Mouse (Mus musculus): ENCODE results near the gene Cpne4.

Cpne4 gene

DNA sequence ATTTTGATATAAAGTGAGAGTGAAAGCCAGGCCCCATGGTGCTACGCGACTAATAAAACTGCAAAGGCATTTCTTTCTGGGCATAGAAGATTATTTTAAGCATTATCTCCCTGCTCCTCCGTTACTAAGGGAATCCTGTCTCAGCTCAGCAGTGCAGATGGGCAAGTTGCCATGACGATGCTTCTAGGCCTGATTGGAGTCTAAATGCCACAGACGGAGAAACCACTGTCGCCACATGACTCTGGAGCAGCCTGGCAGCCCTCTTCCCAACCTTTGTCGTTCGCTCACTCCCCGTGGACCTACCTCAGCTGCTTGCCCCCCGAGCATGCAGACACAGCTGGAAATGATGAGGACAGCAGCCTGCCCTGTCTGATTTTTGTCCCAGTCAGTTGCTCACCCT, 501.3 kb downstream of the Cpne4 start:
- CTCF ChIA-PET = no interaction called here

DNA sequence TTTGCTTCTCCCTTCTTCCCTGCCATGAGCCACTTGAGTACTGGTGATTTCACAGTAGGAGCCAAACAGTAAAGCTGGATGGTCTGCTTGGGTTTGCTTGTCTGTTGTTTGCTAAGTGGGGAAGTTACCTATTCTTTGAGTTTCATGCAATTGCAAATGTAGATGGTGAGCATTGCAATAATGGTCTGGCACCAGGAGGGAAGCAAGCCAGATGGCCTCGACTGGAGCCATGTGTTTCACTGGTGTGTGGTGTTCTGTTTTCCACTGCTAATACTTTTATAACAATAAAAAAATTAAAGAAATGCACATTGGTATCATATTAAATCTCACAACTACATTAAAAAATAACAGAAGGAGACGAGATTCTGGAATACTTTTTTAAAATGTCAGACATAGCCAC, 502.6 kb downstream of the Cpne4 start:
- CTCF ChIA-PET = no interaction called here

DNA sequence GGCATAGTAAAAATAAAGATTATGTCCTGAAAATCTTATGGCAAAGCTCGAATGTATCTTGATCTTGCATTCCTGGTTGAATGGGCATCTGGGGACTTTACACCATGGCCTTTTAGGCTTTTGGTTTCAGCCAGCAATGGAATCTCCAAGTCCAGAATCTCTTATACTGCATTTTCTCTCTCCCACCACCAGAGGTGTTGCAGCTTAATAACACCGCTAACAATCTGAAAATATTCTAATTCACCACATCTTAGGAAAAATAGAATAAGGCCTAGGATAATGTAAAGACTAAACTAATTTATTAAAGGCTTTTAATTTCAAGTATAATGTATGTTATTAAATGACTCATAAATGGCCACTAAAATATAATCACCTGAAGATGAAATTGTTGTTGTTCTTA, 503.2 kb downstream of the Cpne4 start:
- CTCF ChIA-PET = no interaction called here

DNA sequence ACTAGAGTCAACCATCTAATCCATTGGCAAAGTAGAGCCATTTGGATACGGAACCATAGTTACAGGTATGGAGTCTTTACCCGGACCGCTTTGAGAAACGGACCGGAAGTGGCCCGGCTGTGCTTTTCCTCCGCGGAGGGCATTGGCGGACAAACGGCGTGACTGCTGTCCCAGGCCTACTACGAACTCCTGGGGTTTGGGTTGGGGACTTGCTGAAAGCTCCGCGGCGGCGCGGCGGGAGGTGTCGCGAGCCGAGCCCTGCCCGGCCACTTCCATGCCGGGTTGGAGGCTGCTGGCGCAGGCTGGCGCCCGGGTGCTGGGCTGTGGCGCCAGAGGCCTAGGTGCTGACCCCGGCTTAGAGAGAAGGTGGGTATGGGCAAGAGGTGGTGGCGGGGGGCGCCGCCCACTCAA, 506.1 kb downstream of the Cpne4 start, which contains the start of gene Mrpl3:
TSS of gene Mrpl3 (plus strand) at position 93 of the 411 bp plus-strand sequence.
- CTCF ChIA-PET = no interaction called here

DNA sequence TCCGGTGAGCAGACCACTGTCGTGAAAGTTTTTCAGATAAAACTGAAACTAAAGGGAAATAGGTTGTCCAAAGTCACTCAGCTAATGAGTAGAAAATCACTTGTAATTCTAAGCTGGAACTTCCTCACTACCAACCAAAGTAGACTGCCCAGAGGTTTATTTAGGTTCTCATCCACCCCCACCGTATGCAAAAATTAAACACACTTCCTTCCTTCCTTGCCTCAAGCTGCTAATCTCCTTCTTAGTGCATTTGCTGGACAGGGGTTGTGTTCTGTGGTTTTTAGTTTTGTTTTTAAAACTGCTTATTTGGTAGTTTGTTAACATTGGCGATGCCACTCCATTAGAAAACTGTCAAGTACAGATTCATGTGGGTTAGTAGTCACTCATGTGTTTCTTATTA, 506.7 kb downstream of the Cpne4 start:
- CTCF ChIA-PET = no interaction called here

DNA sequence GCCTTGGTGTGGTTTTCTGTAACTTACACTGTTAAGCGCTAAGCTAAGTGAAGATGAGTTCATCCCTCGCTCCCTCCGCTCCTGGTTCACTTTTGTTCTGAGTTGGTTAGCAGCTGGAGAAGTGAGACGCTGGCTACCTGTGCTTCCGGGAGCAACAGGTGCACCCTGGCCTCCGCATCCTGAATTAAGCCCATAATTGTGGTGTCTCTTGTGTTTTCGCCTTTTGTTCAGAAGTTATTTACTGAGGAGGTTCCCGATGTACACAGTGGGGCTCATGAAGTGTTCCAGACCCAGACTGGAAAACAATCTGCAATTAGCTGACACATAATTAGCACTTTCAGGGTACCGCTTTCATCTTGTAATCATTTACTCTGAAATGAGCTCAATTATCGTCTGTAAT, 522.0 kb downstream of the Cpne4 start:
- CTCF ChIA-PET = no interaction called here

DNA sequence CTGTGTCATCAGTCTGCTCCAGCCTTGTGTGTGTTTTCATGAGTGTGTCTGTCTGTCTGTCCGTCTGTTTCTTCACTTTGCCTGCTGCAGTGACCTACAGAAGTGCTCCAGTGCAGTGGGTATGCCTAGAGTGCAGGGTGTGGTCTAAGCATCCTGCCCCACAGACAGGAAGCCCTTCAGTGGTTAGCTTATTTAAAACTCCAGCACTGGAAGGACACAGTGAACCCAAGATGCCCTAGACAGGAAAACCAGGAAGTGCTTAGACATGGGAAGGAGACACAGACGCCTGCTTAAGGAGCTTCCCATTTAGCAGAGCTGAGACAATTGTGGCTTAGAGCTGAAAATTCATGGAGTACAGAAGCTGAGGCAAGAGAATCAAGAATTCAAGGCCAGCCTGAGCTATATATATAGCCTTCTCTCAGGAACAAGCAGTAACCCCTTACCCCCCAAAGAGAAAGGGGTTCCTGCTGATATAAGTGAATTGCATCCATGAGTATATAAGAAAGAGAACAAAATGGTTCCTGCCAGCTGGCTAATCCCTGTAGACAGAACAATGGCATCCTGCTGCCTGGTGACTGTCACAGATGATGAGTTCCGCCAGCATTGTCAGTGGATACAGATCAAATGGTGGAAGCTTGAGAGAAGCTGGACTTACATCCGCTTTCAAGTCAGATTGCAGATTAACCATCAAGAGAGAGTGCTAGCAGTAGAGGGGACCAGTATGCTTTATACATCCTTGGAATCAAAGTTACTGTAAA, 526.1 kb downstream of the Cpne4 start:
- CTCF ChIA-PET = no interaction called here

DNA sequence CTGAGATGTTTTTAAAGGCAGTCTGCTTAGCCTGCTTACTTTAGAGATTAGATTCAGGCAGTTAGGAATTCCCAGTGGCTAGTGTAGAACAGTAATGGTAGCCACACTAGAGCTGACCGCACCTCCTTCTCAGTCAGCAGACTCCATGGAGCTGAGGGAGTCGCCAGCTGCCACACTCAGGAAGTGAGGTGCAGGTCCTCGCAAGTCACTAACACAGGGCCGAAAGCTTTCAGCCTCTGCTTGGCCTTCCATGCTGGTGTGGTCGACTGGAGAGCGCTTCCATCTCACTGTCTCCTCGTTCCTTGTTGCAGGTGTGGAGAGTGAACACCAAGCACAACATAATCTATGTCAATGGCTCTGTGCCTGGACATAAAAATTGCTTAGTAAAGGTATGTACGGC, 527.8 kb downstream of the Cpne4 start:
- CTCF ChIA-PET = no interaction called here

DNA sequence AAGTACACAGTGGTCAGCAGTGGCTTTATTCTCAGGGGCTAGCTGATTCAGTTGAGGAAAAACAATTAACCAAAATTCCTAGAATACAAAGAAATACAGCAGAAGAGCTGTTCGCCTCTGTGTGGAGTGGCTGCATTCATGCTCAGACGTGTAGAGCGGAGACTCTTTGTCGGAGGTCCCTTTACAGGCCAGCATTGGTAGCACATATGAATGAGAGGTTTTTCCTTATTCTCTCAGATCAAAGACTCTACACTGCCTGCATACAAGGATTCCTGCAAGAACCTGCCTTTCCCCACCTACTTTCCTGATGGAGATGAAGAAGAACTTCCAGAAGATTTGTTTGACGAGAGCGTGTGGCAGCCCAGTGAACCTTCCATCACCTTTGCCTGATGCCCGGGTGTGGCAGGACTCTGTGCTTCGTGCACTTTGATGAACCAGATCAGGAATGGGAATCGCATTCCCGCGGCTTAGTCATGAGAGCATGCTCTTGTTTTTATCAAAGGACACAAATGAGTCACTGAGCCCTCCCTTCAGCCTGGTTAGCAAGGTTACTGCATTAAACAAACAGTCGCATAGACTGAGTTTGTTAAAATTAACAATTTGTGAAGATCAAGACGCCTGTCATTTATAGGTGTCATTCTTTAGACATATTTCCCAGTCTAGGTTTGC, 529.8 kb downstream of the Cpne4 start:
- CTCF ChIA-PET = no interaction called here

DNA sequence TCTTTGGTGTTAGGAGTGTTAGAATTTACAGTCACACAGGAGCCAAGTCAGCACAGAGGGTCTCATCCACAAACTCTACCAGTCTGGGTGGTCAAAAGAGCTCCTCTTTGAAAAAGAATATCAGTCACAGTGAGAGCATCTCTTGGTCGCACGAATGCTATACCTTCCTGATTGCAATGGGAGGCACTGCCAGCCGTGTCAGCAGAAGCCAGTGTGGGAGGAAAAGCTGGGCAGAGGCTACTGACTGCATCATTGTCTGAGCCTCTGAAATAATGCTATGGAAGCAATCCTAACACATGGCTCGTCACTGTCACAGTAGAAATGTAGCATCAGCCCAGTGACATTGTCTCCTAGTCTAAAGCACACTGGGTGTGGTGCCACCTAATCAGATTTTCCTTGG, 531.4 kb downstream of the Cpne4 start:
- CTCF ChIA-PET = no interaction called here

DNA sequence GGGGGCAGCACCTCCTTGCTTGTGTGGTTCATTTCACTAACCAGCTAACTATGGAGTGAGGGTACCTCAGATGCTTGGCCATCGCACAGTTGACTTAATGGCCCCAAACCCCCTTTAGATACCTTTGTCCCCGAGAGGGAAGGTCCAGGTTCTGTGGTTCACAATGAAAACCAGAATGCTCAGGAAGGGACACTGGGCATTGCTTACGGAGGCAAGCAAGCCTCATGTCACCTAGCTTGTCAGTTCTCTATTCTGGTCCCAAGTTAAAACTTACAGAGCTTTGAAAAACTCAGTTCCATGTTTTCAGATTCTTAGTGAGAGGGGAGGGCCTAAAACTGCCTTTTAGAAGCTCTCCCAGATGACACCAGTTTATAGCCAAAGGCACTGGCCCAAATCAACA, 533.2 kb downstream of the Cpne4 start:
- CTCF ChIA-PET = no interaction called here

Measured in spleen, embryonic (tissue).